Mouse (Mus musculus): ENCODE results near the gene Pdzd8.

DNA sequence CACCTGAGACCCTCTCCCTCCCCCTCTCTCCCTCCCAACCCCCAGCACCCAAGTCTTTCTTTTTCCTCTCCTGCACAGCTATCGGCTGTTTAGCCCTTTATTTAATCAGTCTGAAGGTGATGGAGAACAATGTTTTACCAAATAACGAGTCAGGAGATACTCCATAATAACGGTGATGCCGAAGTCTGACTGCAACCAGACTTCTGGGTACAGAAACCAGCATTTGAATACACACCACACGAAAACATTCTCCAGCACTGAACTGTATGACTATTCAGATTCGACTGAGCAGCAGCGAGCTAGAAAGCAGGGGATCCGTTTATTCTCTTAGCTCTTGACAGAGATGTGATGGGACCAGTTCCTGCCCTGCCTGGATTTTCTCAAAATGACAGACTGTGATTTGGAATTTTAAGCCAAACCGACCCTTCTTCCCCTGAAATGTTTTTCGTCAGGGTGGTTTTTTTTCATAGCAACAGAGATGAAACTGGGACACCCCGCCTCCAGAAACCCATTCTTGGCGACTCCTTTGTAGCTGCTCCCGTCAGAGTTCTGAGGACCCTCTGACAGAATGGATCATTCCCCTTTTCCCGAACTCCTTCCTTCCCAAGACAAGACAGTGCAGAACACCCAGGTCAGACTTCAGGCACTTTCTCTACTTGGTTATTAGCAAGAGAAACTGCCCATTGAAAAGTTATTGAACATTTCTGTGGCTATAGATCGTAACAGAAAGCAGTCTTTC, 5.7 kb upstream of the Pdzd8 start:
- TF ChIP-seq CTCF (conservative IDR thresholded peaks at IDR 0.05; ENCODE audit: insufficient read depth, insufficient read length, low read depth, low read length) (no peak), POLR2A (IDR thresholded peaks at IDR 0.05; ENCODE audit: low read depth, low read length) (no peak)
